Mouse (Mus musculus): ENCODE measurements around the gene Adamts6.

- TF ChIP-seq POLR2A (IDR thresholded peaks at IDR 0.05; ENCODE audit: borderline replicate concordance, extremely low read depth, low read depth, low read length) (no peak), CTCF (IDR thresholded peaks at IDR 0.05; ENCODE audit: insufficient read depth, low read length) (no peak)
Observed at GRCm38 (mm10) chr13:104483111-104483722, 195.6 kb downstream of the Adamts6 start.
